Mouse (Mus musculus): ENCODE results near the gene Cd48. TPM values are rescaled to one million over a fixed set of nuclear protein-coding genes. Genes with fewer than 3 reads are reported as not detected.
"Not testable (repeated sequence)": the region's sequence is repeated elsewhere in the genome, so short reads cannot be mapped to it uniquely, and the experiment has no call there.

Cd48 gene
- 6.2 and 9.2 TPM in 2 replicates for polyA plus RNA-seq (2012; rRNA removed)

GRCm38 (mm10) chr1:171681531-171682299 lies at the start of gene Cd48:
Gene Cd48 (plus strand): TSS chr1:171682009.
- DNase-seq (ENCODE audit: low read depth), result no peak

- no peak for DNase-seq (ENCODE audit: low read depth)
Measured at GRCm38 (mm10) chr1:171635696-171636095, 46.1 kb upstream of the Cd48 start.

GRCm38 (mm10) chr1:171637101-171637500 lies 44.7 kb upstream of the Cd48 start:
- no peak for DNase-seq (ENCODE audit: low read depth)

- no peak for DNase-seq (ENCODE audit: low read depth)
Measured at GRCm38 (mm10) chr1:171638686-171639085, 43.1 kb upstream of the Cd48 start.

GRCm38 (mm10) chr1:171640796-171641195 lies 41.0 kb upstream of the Cd48 start:
- no peak for DNase-seq (ENCODE audit: low read depth)

DNA sequence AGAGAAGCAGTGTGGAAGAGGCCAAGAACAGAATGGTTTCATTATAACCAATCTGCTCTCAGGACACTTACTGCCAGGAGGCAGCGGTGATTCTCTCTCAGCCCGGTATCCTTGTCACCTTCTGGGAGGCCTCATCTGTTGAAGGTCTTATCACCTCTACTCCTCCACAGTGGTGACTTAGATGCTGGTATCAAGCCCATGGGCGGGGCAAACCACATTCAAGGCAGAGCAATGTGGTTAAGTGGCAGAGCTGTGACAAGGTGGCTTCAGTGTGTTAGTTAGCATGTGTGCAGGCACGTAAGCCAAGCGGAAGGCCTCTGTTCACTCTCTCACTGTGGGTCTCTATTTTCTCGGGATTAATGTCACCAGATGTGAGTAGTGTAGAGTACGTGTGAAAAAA lies 38.2 kb upstream of the Cd48 start:
- no peak for DNase-seq (ENCODE audit: low read depth)

- no peak for DNase-seq (ENCODE audit: low read depth)
Measured at GRCm38 (mm10) chr1:171646429-171646940, 35.3 kb upstream of the Cd48 start.

DNA sequence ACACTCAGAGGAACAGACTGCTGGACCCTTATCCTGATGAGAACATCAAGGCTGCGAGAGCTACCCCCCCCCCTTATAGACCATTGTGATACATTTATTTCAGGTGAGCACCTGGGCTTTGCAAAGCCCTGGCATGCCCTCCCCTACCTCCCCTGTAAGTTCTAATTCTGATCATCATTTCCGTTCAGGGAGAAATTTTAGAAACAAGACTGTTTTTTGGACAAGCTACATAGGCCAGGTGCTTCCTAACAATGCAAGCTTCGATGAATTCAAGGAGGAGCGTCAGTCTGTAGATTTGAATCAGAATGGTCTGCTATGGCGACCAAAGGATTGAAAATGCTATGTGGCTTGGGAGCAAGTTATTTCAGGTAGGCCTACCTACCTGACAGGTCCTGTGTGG lies 34.1 kb upstream of the Cd48 start:
- no peak for DNase-seq (ENCODE audit: low read depth)

DNA sequence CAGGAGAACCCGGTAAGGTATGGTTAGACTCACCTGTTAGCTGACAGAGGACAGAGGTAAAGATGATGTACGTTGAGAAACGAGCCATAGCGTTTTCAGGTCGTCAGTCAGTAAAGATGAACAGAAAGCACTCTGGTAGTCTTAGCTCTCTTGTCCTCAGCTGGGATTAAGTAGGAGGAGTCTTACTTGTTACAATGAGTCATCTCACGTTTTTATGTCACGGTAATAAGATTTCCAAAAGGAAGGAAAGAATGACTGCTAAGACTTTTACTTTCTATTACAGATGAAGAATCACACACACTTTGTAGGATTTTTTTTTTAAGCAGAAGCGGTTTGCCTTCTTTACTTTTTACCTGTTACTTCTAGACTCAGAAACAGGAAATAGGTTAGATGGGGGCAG lies 33.0 kb upstream of the Cd48 start:
- DNase-seq (ENCODE audit: low read depth), result no peak

DNA sequence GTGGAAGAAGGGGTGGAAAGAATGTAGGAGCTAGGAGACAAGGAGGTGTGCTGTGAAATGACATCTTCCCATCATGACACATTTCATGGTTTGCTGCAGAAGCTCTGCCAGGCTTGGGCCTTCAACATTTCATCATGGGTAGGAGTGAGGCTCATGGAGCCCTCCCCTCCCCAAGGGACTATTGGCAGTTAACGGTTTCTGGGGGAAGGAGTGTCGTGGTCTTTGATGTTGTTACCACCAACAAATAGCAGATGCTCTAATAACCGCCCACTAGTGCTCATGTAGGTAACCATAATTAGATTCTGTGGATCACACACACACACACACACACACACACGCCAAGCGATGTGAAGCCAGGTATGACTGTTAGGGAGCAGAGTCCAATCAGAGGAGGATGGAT lies 29.1 kb upstream of the Cd48 start, which contains the start of gene Slamf7:
Slamf7 (minus strand) TSS at position 302 of the 400 bp plus-strand sequence.
- DNase-seq (ENCODE audit: low read depth), result no peak

GRCm38 (mm10) chr1:171658561-171658991 lies 23.2 kb upstream of the Cd48 start:
- DNase-seq (ENCODE audit: low read depth), result no peak

GRCm38 (mm10) chr1:171660423-171660822 lies 21.4 kb upstream of the Cd48 start:
- DNase-seq (ENCODE audit: low read depth), result no peak

GRCm38 (mm10) chr1:171661482-171661881 lies 20.3 kb upstream of the Cd48 start:
- no peak for DNase-seq (ENCODE audit: low read depth)

GRCm38 (mm10) chr1:171663757-171664156 lies 18.1 kb upstream of the Cd48 start:
- no peak for DNase-seq (ENCODE audit: low read depth)

DNA sequence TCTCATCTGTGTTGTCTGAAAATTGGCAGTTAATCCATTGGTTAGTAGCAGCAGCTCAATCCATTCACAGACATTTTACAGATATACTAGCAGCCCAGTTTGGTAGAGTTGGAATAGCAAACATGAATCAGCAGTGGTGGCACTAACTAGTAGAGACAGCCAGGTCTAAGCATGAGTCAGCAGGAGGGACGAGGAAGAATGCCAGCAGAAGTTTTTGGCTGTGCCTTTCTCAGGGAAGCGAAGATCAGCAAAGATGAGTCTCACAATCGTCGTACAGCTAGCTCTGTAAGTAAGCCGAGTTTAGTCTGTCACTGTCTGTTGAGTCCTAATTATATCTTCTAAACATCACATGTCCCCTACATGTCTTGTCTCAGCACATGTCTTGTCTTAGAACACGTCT lies 15.5 kb upstream of the Cd48 start:
- DNase-seq (ENCODE audit: low read depth), result no peak

DNA sequence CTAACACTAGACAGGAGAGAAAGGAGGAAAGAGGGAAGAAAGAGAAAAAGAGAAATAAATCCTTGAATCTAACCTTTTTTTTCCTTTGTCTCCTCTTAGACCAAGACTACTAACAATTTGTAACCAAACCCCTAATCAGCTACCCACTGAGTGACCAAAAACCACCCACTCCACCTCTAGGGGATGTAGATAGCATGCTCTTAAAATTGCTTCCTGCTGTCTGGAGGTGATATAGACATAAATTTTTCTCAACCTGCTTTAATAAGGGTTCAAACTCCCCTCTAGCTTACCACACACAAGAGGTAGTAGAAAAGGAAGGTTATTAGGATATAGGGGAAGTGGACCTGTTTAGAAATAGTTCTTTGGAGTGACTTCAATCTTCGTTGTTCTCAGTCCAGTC lies 14.6 kb upstream of the Cd48 start:
- DNase-seq (ENCODE audit: low read depth), result no peak

- not testable (repeated sequence) for DNase-seq (ENCODE audit: low read depth)
Measured at GRCm38 (mm10) chr1:171672451-171672850, 9.4 kb upstream of the Cd48 start.

GRCm38 (mm10) chr1:171672854-171673475 lies 8.8 kb upstream of the Cd48 start:
- DNase-seq (ENCODE audit: low read depth), result no peak

DNA sequence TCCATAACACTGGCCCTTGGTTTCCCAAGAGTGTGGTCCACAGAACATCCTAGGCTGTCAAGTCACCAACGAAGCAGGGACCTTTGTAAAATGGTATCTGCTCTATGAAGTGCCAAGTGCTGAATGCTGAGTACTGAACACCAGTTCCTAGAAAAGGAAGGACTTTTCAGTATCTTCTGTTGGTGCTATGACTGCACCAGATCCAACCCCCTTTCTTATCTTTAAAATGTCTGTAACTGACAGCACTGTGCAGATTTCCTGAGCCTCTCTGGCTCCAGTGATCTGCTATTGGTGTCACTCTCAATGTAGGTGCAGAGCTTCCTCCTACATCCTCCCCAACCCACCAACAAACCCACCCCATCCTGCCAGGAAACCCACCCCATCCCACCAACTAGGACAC lies 7.3 kb upstream of the Cd48 start:
- no peak for DNase-seq (ENCODE audit: low read depth)

- no peak for DNase-seq (ENCODE audit: low read depth)
Measured at GRCm38 (mm10) chr1:171677721-171678120, 4.1 kb upstream of the Cd48 start.

DNA sequence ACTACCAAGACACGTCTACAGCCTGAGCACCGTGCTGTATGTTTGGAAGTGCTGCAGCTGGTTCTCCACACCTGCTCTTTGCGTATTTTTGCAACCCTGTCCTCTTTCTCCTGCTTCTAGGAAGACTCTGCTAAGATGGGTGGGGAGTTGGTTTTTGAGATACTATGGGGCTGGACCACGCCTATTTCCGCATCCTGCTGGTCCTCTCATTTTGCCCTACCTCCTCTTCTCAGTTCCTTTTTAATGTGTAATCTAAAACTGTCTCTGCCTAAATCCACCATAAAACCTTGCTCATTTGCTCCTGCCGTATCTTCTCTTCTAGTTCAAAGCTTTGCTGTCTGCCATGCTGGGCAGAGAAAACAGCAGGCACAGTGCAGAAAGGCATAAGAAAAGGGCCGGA lies 800 bp upstream of the Cd48 start:
- DNase-seq (ENCODE audit: low read depth), result no peak

- DNase-seq (ENCODE audit: low read depth), result no peak
Measured at GRCm38 (mm10) chr1:171684923-171685322, 3.1 kb downstream of the Cd48 start.

DNA sequence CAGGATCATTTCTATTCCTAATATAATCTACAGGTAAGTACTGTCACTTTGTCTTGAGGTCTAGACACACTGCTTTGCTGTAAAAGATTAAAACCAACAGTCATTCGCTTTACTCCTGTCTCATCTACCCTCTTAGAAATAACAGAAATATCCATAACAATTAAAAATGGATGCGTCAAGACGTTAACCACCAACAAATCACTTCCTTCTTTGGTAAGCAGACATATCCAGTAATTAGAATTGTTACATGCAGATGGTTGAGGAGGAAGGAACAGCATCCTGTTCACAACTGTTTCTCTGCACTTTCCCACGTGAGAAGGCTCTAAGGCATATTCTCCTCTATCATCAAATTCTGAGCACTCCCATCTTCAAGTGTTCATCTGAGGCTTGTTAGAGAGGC lies 5.5 kb downstream of the Cd48 start:
- DNase-seq (ENCODE audit: low read depth), result no peak
